Mouse (Mus musculus) testis, adult 10 weeks (tissue): ENCODE results near the gene Klhl21. TPM values are rescaled to one million over a fixed set of nuclear protein-coding genes. Genes with fewer than 3 reads are reported as not detected.

ENCODE experiments used
- polyA plus RNA-seq: library from polyadenylated mRNA; stranded (reverse); fragments of 350-450 nt; fragmentation: Illumina TruSeq; extraction: RNeasy Lipid Tissue Mini Kit (QIAGEN cat#74804); gene quantifications from one replicate; pipeline ENCODE4 v1.2.3, GENCODE M21; 2014; ENCODE audit warnings: low read depth, low replicate concordance

Gene Klhl21
- 2.1 TPM for polyA plus RNA-seq

DNA sequence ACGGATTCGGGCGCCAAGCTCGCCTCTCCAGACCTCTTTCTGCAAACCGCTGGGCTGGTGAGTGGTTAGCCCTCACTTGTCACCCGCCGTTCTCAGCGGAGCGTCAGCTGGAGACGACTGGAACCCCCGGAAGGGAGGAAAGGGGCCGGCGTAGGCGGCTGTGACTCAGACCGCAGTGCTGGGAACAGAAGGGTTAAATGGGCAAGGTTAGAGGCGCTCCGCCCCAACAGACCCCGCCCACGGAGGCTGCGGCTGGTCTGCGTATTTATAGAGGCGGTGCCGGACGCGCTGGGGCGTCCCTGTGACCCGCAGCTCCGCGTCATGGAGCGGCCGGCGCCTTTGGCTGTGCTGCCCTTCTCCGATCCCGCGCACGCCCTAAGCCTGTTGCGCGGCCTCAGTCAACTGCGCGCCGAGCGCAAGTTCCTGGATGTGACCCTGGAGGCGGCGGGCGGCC, at the start of gene Klhl21:
Klhl21 (plus strand) TSS at position 182 of the 454 bp plus-strand sequence.

DNA sequence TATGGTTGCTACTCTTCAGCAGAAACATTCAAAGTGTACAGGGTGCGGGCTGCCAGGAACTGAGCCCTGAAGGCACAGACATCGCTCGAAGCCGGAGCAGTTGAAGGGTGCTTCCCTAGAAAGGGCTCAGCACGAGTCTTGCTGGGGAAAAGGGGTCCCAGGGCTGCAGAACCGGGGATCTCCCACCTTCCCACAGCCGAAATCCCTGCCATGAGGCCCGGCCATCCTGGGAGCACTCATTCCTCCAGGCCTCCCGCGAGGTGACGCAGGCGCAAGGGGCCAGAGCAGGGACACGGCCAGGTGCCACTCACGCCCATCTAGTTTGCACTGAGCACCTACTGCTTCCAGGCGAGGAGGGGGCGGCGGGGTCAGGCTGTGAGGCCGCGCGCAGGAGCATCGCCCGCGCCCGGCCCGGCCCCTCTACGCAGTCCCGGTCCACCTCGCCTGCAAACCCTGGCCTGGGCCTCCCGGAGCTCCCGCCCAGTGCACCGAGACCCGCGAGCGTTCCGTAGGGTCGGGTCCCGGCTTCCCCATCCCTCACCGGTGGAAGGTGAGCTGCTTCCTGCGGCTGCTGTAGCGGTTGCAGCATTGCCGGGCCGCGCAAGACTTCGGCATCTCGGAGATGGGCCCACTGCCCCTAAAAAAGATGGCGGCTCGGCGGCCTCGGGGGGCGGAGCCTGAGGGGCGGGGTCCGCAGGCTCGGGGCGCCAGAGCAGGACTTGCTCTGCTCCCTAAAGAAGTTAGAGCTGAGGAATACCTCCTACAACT, 20.1 kb upstream of the Klhl21 start, which contains the start of gene Thap3:
Thap3 (minus strand) TSS at position 656 of the 768 bp plus-strand sequence.

DNA sequence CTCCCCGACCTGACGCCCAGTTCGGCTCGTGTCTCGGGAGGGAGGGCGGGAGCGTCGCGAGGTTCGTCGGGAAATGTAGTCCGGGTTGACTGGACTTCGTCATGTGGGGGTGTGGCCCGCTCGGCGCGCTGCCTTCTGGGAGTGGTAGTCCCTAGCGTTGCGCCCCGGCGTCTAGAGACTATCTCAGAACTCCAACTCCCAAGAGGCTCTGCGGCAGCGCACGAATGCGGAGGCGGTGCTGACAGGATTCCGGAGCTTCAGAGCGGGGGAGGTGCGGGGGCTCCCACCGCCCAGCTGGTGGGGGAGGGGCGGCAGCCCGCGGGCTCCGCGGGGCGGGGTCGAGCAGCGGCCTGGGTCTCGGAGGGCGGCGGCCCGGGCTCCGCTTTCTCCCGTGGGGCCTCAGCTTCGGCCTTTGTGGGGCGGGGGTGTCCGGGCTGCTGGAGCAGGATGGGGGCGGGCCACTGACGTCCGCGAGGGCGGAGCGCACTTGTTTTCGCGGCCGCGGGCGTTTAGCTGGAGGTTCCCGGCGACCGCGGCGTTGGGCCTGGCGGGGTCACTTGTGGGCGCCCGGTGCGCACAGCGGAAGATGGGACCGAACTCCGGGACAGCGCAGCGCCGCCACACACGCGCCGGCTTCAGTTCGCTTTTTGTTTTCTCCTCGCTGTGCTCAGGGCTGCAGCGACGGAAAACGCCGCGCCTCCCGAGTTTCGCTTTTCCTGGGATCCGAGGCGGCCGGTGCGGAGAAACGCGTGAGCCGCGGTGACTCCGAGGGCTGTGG, 12.2 kb upstream of the Klhl21 start, which contains the start of gene Phf13:
Phf13 (minus strand) TSS at position 86 of the 778 bp plus-strand sequence.

DNA sequence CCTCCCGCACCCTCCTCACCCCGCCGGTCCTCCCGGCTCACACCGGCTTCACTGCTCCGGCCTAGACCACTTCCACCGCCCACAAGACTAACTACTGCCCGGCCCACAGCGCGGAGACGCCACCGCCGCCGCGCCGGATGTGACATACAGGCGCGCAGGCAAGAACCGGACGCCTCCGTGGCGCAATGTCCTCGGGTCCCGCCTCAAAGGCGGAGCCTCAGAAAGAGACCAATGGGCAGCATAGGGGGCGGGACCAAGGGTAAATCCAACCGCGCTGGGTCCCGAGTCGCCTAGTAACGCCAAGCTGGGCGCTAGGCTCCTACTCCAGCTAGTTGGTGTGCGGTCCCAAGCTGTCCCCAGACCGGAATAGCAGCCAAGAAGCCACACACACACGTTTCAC, 18.9 kb downstream of the Klhl21 start, which contains the start of gene Zbtb48:
Zbtb48 (minus strand) TSS at position 148 of the 400 bp plus-strand sequence.

DNA sequence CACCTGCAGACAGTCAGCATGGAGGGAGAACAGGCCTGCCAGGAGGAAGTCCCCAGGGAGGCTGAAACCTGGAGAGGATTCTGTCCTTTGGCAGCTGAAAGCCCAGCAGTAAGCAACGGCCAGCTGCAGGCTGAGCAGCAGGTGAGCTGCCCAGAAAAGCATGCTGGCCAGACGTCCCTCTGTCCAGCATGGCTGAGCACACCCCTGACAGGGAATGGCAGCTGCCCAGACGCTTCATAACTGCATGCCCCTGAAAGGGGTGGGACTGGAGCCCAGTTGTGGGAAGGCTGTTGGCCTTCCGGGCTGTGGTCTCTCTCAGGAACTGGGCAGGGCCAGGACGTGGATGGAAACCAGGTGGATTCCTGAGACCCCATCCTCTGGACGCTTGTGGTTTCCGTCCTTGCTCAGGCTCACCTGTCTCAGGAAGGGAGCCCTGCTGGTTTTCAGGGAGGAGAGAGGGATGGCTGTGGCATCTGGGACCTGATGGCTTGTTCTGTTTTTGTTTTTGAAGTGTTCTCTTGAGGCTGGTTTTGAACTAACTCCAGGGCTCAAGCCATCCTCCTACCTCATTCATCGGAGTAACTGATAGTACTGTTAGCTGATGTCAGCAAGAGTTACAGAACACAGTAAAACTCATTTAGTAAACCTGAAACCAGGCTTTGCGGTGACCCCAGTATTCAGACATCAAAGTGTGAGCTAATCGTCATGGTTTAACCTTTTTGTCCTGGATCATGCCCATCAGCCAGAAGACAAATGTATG, 29.8 kb downstream of the Klhl21 start, which contains the start of gene Tas1r1:
Tas1r1 (minus strand) TSS at position 344 of the 760 bp plus-strand sequence.

GRCm38 (mm10) chr4:152038985-152039830, 30.6 kb downstream of the Klhl21 start, which contains the start of gene Nol9:
Nol9 (plus strand) TSS chr4:152039321.

Other genes with a start within 250 kb of the Klhl21 start
- gene Camta1, start 146.9 kb upstream of the Klhl21 start, polyA plus RNA-seq, result 97.5 TPM
- 16.6 TPM for gene Dnajc11, start 75.1 kb upstream of the Klhl21 start, polyA plus RNA-seq
- not detected for gene Thap3, start 19.8 kb upstream of the Klhl21 start, polyA plus RNA-seq
- 45.4 TPM for gene Phf13, start 12.5 kb upstream of the Klhl21 start, polyA plus RNA-seq
- 2.8 TPM for gene Zbtb48, start 18.9 kb downstream of the Klhl21 start, polyA plus RNA-seq
- gene Tas1r1, start 29.8 kb downstream of the Klhl21 start, polyA plus RNA-seq, result 0.95 TPM
- gene Nol9, start 30.5 kb downstream of the Klhl21 start, polyA plus RNA-seq, result 6.1 TPM
- 0.18 TPM for gene Plekhg5, start 63.7 kb downstream of the Klhl21 start, polyA plus RNA-seq
- gene Tnfrsf25, start 107.1 kb downstream of the Klhl21 start, polyA plus RNA-seq, result not detected
- 3.5 TPM for gene Espn, start 143.6 kb downstream of the Klhl21 start, polyA plus RNA-seq
- 0.22 TPM for gene Hes2, start 150.1 kb downstream of the Klhl21 start, polyA plus RNA-seq
- gene Acot7, start 169.3 kb downstream of the Klhl21 start, polyA plus RNA-seq, result 28.5 TPM